8 mouse cellular contexts compared by ENCODE assay signal in the genomic region with DNA sequence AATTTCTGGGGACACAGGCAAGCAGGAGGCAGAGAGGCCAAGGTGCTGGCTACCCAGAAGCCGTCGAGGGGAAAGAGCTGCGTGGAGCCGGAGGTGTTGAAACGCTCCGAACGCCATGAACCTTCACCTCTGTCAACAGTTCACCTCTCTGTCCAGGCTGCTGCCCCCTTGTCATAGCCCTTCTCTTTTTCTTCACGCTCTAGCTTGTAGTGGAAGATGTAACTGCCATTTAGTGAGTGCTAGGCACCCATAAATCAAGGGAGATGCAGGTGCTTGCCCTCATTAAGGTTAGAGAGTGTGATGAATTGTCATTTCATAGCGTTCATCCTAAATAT. TPM values are rescaled to one million over a fixed set of nuclear protein-coding genes. Genes with fewer than 3 reads are reported as not detected.
DNase-seq lines count a peak whose midpoint lies in the region; ATAC-seq and TF ChIP-seq lines count a peak whose summit lies in the region.

No protein-coding gene starts in this region.

- DNase-seq in left cerebral cortex, adult 2 months (ENCODE audit: extremely low spot score in 1 of 2, low spot score in 2 of 2), result no peak
- DNase-seq in left cerebral cortex, postnatal 25 days (ENCODE audit: low spot score in 2 of 2), result no peak
- DNase-seq in embryonic facial prominence, embryonic 10.5 days (ENCODE audit: low spot score), result no peak
- no peak for DNase-seq in hindbrain, postnatal 0 days (ENCODE audit: low spot score)
- no peak for DNase-seq in midbrain, postnatal 0 days (ENCODE audit: low spot score)
- no peak for DNase-seq in right cerebral cortex, adult 18-20 months
- no peak for DNase-seq in left cerebral cortex, postnatal 4 days
- no peak for DNase-seq in spleen, adult 18-20 months

- H3K36me3 ChIP-seq in embryonic facial prominence, embryonic 10.5 days (replicated peaks), result peaks cover 26% of the 10 kb centered on the region
- H3K36me3 ChIP-seq in hindbrain, postnatal 0 days (ENCODE audit: insufficient read depth, low read length), result peaks cover 9% of the 10 kb centered on the region; the same call in 1 of the 2 replicates
- H3K36me3 ChIP-seq in midbrain, postnatal 0 days (ENCODE audit: insufficient read depth, low read length), result peaks cover 11% of the 10 kb centered on the region; the same call in 1 of the 2 replicates

- peak overlapping the region; percentile 82 for H3K9ac ChIP-seq in hindbrain, postnatal 0 days (replicated peaks; ENCODE audit: low read length)
- H3K9ac ChIP-seq in midbrain, postnatal 0 days (replicated peaks; ENCODE audit: low read length, poor library complexity, severe bottlenecking), result peak overlapping the region; percentile 91

- H3K27ac ChIP-seq in left cerebral cortex, adult 2 months, result peak overlapping the region; percentile 98
- peak overlapping the region; percentile 87 for H3K27ac ChIP-seq in embryonic facial prominence, embryonic 10.5 days (replicated peaks)
- H3K27ac ChIP-seq in hindbrain, postnatal 0 days, result peak overlapping the region; percentile 82
- H3K27ac ChIP-seq in midbrain, postnatal 0 days (ENCODE audit: low read depth, low read length), result peak overlapping the region; percentile 71

- TF ChIP-seq CTCF in left cerebral cortex, adult 2 months (IDR thresholded peaks at IDR 0.05), result no peak
- TF ChIP-seq CTCF in hindbrain, postnatal 0 days (IDR thresholded peaks at IDR 0.05; ENCODE audit: low read depth), result no peak
- no peak for TF ChIP-seq CTCF in midbrain, postnatal 0 days (IDR thresholded peaks at IDR 0.05)

- no peaks in the 10 kb centered on the region for H3K27me3 ChIP-seq in embryonic facial prominence, embryonic 10.5 days (replicated peaks; ENCODE audit: low read depth, poor library complexity, severe bottlenecking)
- H3K27me3 ChIP-seq in hindbrain, postnatal 0 days (ENCODE audit: insufficient read depth, low read length), result no peaks in the 10 kb centered on the region
- H3K27me3 ChIP-seq in midbrain, postnatal 0 days (ENCODE audit: insufficient read depth, low read length), result no peaks in the 10 kb centered on the region

- WGBS in embryonic facial prominence, embryonic 10.5 days, result 2% methylated on average over 9 of the region's 9 CpGs
- WGBS in hindbrain, postnatal 0 days, result 1% methylated on average over 9 of the region's 9 CpGs
- WGBS in midbrain, postnatal 0 days, result 1% methylated on average over 9 of the region's 9 CpGs

- intact Hi-C loops in left cerebral cortex, adult 2 months (cut with DNase I), result loop anchor here (2.0 kb wide), 1 partner anchor 106 kb away; a partner anchor contains a TSS
- intact Hi-C loops in left cerebral cortex, postnatal 25 days (cut with DNase I), result no loop called here
- intact Hi-C loops in left cerebral cortex, postnatal 4 days (cut with DNase I), result no loop called here

- H3K4me1 ChIP-seq in embryonic facial prominence, embryonic 10.5 days, result peaks cover 24% of the 10 kb centered on the region
- 0 out of 2 replicates have a peak, but pooled peaks cover 7% of the 10 kb centered on the region for H3K4me1 ChIP-seq in hindbrain, postnatal 0 days (ENCODE audit: insufficient read depth, low read length)
- H3K4me1 ChIP-seq in midbrain, postnatal 0 days (ENCODE audit: insufficient read depth, low read length), result peaks cover 4% of the 10 kb centered on the region; the same call in 1 of the 2 replicates

- no peaks in the 10 kb centered on the region for H3K9me3 ChIP-seq in embryonic facial prominence, embryonic 10.5 days
- no peaks in the 10 kb centered on the region for H3K9me3 ChIP-seq in hindbrain, postnatal 0 days (ENCODE audit: low read length)
- H3K9me3 ChIP-seq in midbrain, postnatal 0 days (ENCODE audit: low read length), result no peaks in the 10 kb centered on the region

- peak overlapping the region; percentile 70 for H3K4me3 ChIP-seq in left cerebral cortex, adult 2 months
- peak overlapping the region; percentile 96 for H3K4me3 ChIP-seq in embryonic facial prominence, embryonic 10.5 days
- peak overlapping the region; percentile 94 for H3K4me3 ChIP-seq in hindbrain, postnatal 0 days (ENCODE audit: low read length)
- peak overlapping the region; percentile 92 for H3K4me3 ChIP-seq in midbrain, postnatal 0 days (ENCODE audit: low read depth, low read length)

- H3K4me2 ChIP-seq in hindbrain, postnatal 0 days (ENCODE audit: low read depth, low read length), result peak overlapping the region; percentile 98
- peak overlapping the region; percentile 88 for H3K4me2 ChIP-seq in midbrain, postnatal 0 days (ENCODE audit: low read depth, low read length, poor library complexity, severe bottlenecking)

- ATAC-seq in hindbrain, postnatal 0 days, result no peak
- peak; percentile 12; the same call in 1 of the 2 replicates for ATAC-seq in midbrain, postnatal 0 days (ENCODE audit: low FRiP score)

RNA-seq across cellular contexts. Expression of a gene that starts 4.8 kb away (rescaled TPM):
- 10 to 100 TPM; 76.7 to 92.0 TPM for total RNA-seq in left cerebral cortex, adult 2 months (2021)
- total RNA-seq in left cerebral cortex, postnatal 25 days (2021), result 10 to 100 TPM; 82.0 to 92.7 TPM
- 23.3 and 23.9 TPM in 2 replicates for polyA plus RNA-seq in embryonic facial prominence, embryonic 10.5 days (2016; fragmentation: Nextera tagmentation; extraction: Ambion mirVana)
- total RNA-seq in hindbrain, postnatal 0 days (2014; rRNA removed), result 41.4 and 43.3 TPM in 2 replicates
- polyA plus RNA-seq in hindbrain, postnatal 0 days (2015; fragmentation: Nextera tagmentation; extraction: Ambion mirVana), result 29.1 and 30.2 TPM in 2 replicates
- 31.1 and 39.8 TPM in 2 replicates for total RNA-seq in midbrain, postnatal 0 days (2014; rRNA removed)
- polyA plus RNA-seq in midbrain, postnatal 0 days (2015; fragmentation: Nextera tagmentation; extraction: Ambion mirVana), result 28.7 and 31.9 TPM in 2 replicates
- 100 to 1,000 TPM in 1 of 2 experiments, 10 to 100 TPM in 1; 99.4 to 104 TPM for total RNA-seq in left cerebral cortex, postnatal 4 days (2021)

RNA-seq across cellular contexts. Expression of a gene that starts 34.7 kb away (rescaled TPM):
- 10 to 100 TPM in 1 of 2 experiments, 1 to 10 TPM in 1; 9.7 to 10.8 TPM for total RNA-seq in left cerebral cortex, adult 2 months (2021)
- total RNA-seq in left cerebral cortex, postnatal 25 days (2021), result 10 to 100 TPM in 1 of 2 experiments, 1 to 10 TPM in 1; 9.6 to 10.5 TPM
- 218 and 228 TPM in 2 replicates for polyA plus RNA-seq in embryonic facial prominence, embryonic 10.5 days (2016; fragmentation: Nextera tagmentation; extraction: Ambion mirVana)
- 30.7 and 31.8 TPM in 2 replicates for total RNA-seq in hindbrain, postnatal 0 days (2014; rRNA removed)
- 33.1 and 35.4 TPM in 2 replicates for polyA plus RNA-seq in hindbrain, postnatal 0 days (2015; fragmentation: Nextera tagmentation; extraction: Ambion mirVana)
- 27.5 and 33.5 TPM in 2 replicates for total RNA-seq in midbrain, postnatal 0 days (2014; rRNA removed)
- 37.1 and 41.2 TPM in 2 replicates for polyA plus RNA-seq in midbrain, postnatal 0 days (2015; fragmentation: Nextera tagmentation; extraction: Ambion mirVana)
- 10 to 100 TPM; 26.6 to 28.8 TPM for total RNA-seq in left cerebral cortex, postnatal 4 days (2021)

RNA-seq across cellular contexts. Expression of a gene that starts 41.7 kb away (rescaled TPM):
- 10 to 100 TPM; 76.1 to 79.1 TPM for total RNA-seq in left cerebral cortex, adult 2 months (2021)
- total RNA-seq in left cerebral cortex, postnatal 25 days (2021), result 10 to 100 TPM; 79.0 to 80.3 TPM
- 84.6 and 91.9 TPM in 2 replicates for polyA plus RNA-seq in embryonic facial prominence, embryonic 10.5 days (2016; fragmentation: Nextera tagmentation; extraction: Ambion mirVana)
- 36.0 and 41.2 TPM in 2 replicates for total RNA-seq in hindbrain, postnatal 0 days (2014; rRNA removed)
- 93.4 and 101 TPM in 2 replicates for polyA plus RNA-seq in hindbrain, postnatal 0 days (2015; fragmentation: Nextera tagmentation; extraction: Ambion mirVana)
- 37.9 and 43.2 TPM in 2 replicates for total RNA-seq in midbrain, postnatal 0 days (2014; rRNA removed)
- 92.7 and 102 TPM in 2 replicates for polyA plus RNA-seq in midbrain, postnatal 0 days (2015; fragmentation: Nextera tagmentation; extraction: Ambion mirVana)
- 10 to 100 TPM; 70.2 to 70.8 TPM for total RNA-seq in left cerebral cortex, postnatal 4 days (2021)

RNA-seq across cellular contexts. Expression of a gene that starts 44.6 kb away (rescaled TPM):
- total RNA-seq in left cerebral cortex, adult 2 months (2021), result 10 to 100 TPM; 56.9 to 62.2 TPM
- total RNA-seq in left cerebral cortex, postnatal 25 days (2021), result 10 to 100 TPM; 62.2 to 63.3 TPM
- 66.6 and 66.7 TPM in 2 replicates for polyA plus RNA-seq in embryonic facial prominence, embryonic 10.5 days (2016; fragmentation: Nextera tagmentation; extraction: Ambion mirVana)
- 49.6 and 50.6 TPM in 2 replicates for total RNA-seq in hindbrain, postnatal 0 days (2014; rRNA removed)
- 52.9 and 54.3 TPM in 2 replicates for polyA plus RNA-seq in hindbrain, postnatal 0 days (2015; fragmentation: Nextera tagmentation; extraction: Ambion mirVana)
- 62.1 and 65.5 TPM in 2 replicates for total RNA-seq in midbrain, postnatal 0 days (2014; rRNA removed)
- 54.1 and 57.0 TPM in 2 replicates for polyA plus RNA-seq in midbrain, postnatal 0 days (2015; fragmentation: Nextera tagmentation; extraction: Ambion mirVana)
- total RNA-seq in left cerebral cortex, postnatal 4 days (2021), result 10 to 100 TPM; 40.0 to 40.2 TPM

RNA-seq across cellular contexts. Expression of a gene that starts 44.7 kb away (rescaled TPM):
- 10 to 100 TPM; 11.5 to 13.1 TPM for total RNA-seq in left cerebral cortex, adult 2 months (2021)
- 1 to 10 TPM; 7.5 to 9.9 TPM for total RNA-seq in left cerebral cortex, postnatal 25 days (2021)
- polyA plus RNA-seq in embryonic facial prominence, embryonic 10.5 days (2016; fragmentation: Nextera tagmentation; extraction: Ambion mirVana), result 14.4 and 16.2 TPM in 2 replicates
- 18.4 and 18.8 TPM in 2 replicates for total RNA-seq in hindbrain, postnatal 0 days (2014; rRNA removed)
- polyA plus RNA-seq in hindbrain, postnatal 0 days (2015; fragmentation: Nextera tagmentation; extraction: Ambion mirVana), result 6.1 and 7.3 TPM in 2 replicates
- 12.0 and 14.2 TPM in 2 replicates for total RNA-seq in midbrain, postnatal 0 days (2014; rRNA removed)
- 4.7 TPM in 2 replicates for polyA plus RNA-seq in midbrain, postnatal 0 days (2015; fragmentation: Nextera tagmentation; extraction: Ambion mirVana)
- total RNA-seq in left cerebral cortex, postnatal 4 days (2021), result 1 to 10 TPM; 2.6 to 3.2 TPM
